Mouse (Mus musculus) lung, postnatal 0 days (tissue): ENCODE measurements around the gene Lmx1a. TPM values are rescaled to one million over a fixed set of nuclear protein-coding genes. Genes with fewer than 3 reads are reported as not detected.

Experiments used
- ATAC-seq: fragments of 200-750 bp; cut with Nextera tagmentation; 2 replicates; pipeline ENCODE4 v1.8.0; 2017; ENCODE audit warnings: moderate library complexity
- DNase-seq: peaks from one replicate; pipeline ENCODE4 v3.0.0-alpha.2; 2016; ENCODE audit warnings: low spot score
- H3K27ac ChIP-seq: fragments of 300-500 bp; sonication (generic); 2 replicates; pipeline ENCODE4 v1.5.1; 2014; ENCODE audit warnings: antibody characterized with exemption, mild to moderate bottlenecking, low read length, mixed read lengths
- H3K27me3 ChIP-seq: fragments of 300-500 bp; sonication (generic); replicated peaks from 2 replicates; pipeline ENCODE4 v1.6.1; 2014; ENCODE audit warnings: low read length, mixed read lengths; ENCODE audit not compliant: insufficient read depth
- H3K36me3 ChIP-seq: fragments of 300-500 bp; sonication (generic); 2 replicates; pipeline ENCODE4 v1.6.1; 2014; ENCODE audit warnings: low read length, mixed read lengths; ENCODE audit not compliant: insufficient read depth
- H3K4me1 ChIP-seq: fragments of 300-500 bp; sonication (generic); 2 replicates; pipeline ENCODE4 v1.6.1; 2014; ENCODE audit warnings: antibody characterized with exemption, low read depth, low read length, mixed read lengths; ENCODE audit not compliant: insufficient read depth
- H3K4me2 ChIP-seq: fragments of 300-500 bp; sonication (generic); replicated peaks from 2 replicates; pipeline ENCODE4 v1.6.1; 2014; ENCODE audit warnings: low read depth, mild to moderate bottlenecking, low read length, moderate library complexity, mixed read lengths
- H3K4me3 ChIP-seq: fragments of 300-500 bp; sonication (generic); 2 replicates; pipeline ENCODE4 v1.5.1; 2014; ENCODE audit warnings: low read depth, low read length
- H3K9ac ChIP-seq: fragments of 300-500 bp; sonication (generic); replicated peaks from 2 replicates; pipeline ENCODE4 v1.6.1; 2014; ENCODE audit warnings: low read depth, mild to moderate bottlenecking
- H3K9me3 ChIP-seq: fragments of 300-500 bp; sonication (generic); 2 replicates; pipeline ENCODE4 v1.6.1; 2016; ENCODE audit warnings: low read length, mixed read lengths
- CTCF ChIP-seq: IDR thresholded peaks from 2 replicates; pipeline ENCODE4 v1.5.1; 2016; ENCODE audit warnings: antibody characterized with exemption, mild to moderate bottlenecking
- EP300 ChIP-seq: IDR thresholded peaks from 2 replicates; pipeline ENCODE4 v1.6.1; 2016; ENCODE audit warnings: antibody characterized with exemption, mild to moderate bottlenecking, control low read depth
- WGBS: fragments of 180-500 bp; shearing (Covaris S2); extraction: QIAGEN DNeasy Blood & Tissue Kit; methylation state at CpG from one replicate; pipeline ENCODE4 v1.1.7; 2014; 5-methylcytosine and 5-hydroxymethylcytosine counted together
- polyA plus RNA-seq: library from polyadenylated mRNA; unstranded; fragments of >200 nt; fragmentation: Nextera tagmentation; extraction: Ambion mirVana; gene quantifications from 2 replicates; pipeline ENCODE4 v1.2.1, GENCODE M21; 2015

The Lmx1a gene
- polyA plus RNA-seq, 1 experiment from 2014 or later, result not detected

DNA sequence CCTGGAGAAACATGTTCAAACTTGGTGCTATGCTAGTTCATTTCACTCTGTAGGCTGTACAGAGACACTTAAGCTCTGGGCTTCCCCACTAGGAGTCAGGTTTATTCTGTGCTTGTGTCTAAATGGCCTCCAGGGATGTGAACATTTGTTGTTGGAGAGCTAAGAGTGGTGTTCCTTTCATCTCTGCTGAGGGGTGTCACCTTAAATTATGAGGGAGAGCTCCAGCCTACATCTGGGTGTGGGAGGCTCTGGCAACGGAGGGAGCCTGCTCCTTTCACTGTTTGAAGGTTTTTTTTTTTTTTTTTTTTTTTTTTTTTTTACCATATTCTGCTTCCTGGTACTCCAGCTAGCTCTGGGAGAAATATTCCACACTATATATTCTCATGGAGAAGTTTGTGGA is 132.1 kb downstream of the Lmx1a start:
- Histone ChIP-seq H3K27me3 (no peaks in the 10 kb centered on the region), H3K4me2 (no peak overlapping the region), H3K4me1 (no peaks in the 10 kb centered on the region), H3K4me3 (no peak overlapping the region), H3K9me3 (no peaks in the 10 kb centered on the region), H3K27ac (no peak overlapping the region), H3K36me3 (no peaks in the 10 kb centered on the region), H3K9ac (no peak overlapping the region)
- no peak for DNase-seq
- 15% methylated on average over 1 of the region's 1 CpGs for WGBS
- TF ChIP-seq EP300 (no peak), CTCF (no peak)
- ATAC-seq, result no peak

DNA sequence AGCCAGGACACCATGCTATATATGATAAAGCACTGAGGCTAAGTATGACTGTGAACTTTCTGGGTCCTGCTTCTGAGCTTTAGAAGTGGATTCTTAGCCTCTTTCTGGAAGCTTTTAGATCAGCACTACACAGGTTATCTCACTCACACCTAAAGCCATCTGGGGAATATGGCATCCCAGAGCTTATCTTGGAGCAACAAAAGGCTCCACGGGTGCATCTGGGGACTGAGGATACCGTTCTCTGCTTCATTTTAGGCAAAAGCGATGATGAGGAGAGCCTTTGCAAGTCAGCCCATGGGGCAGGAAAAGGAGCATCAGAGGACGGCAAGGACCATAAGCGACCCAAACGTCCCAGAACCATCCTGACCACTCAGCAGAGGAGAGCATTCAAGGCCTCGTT is 141.3 kb downstream of the Lmx1a start:
- Histone ChIP-seq H3K9me3 (no peaks in the 10 kb centered on the region), H3K27me3 (no peaks in the 10 kb centered on the region), H3K4me1 (no peaks in the 10 kb centered on the region), H3K36me3 (no peaks in the 10 kb centered on the region), H3K9ac (no peak overlapping the region), H3K4me3 (no peak overlapping the region), H3K27ac (no peak overlapping the region), H3K4me2 (no peak overlapping the region)
- no peak for ATAC-seq
- WGBS, result 76% methylated on average over 7 of the region's 7 CpGs
- DNase-seq, result no peak
- TF ChIP-seq EP300 (no peak), CTCF (no peak)

DNA sequence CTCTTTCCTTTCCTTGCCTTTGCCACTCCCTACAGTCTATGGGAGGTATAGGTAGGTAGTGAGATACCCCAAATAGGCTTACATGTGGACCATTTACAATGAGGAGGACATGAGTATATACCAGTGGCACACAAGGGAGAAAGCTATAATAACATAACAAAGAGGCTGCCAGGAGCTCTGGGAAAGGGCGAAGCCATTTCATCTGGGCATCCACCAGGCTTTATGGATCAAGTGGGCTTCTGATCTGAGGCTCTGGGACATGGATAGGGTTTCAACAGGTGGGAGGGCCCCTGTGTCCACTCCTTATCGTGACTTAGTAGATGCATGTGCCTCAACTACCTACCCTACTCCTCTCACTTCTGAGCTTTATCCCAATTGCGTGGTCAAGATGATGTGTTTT is 142.6 kb downstream of the Lmx1a start:
- H3K27ac ChIP-seq, result no peak overlapping the region
- ATAC-seq (no peak), DNase-seq (no peak)
- H3K36me3 ChIP-seq, result no peaks in the 10 kb centered on the region
- H3K4me2 ChIP-seq, result no peak overlapping the region
- H3K27me3 ChIP-seq, result no peaks in the 10 kb centered on the region
- H3K9ac ChIP-seq, result no peak overlapping the region
- TF ChIP-seq EP300 (no peak), CTCF (no peak)
- WGBS, result 85% methylated on average over 3 of the region's 3 CpGs
- no peaks in the 10 kb centered on the region for H3K4me1 ChIP-seq
- no peak overlapping the region for H3K4me3 ChIP-seq
- no peaks in the 10 kb centered on the region for H3K9me3 ChIP-seq

DNA sequence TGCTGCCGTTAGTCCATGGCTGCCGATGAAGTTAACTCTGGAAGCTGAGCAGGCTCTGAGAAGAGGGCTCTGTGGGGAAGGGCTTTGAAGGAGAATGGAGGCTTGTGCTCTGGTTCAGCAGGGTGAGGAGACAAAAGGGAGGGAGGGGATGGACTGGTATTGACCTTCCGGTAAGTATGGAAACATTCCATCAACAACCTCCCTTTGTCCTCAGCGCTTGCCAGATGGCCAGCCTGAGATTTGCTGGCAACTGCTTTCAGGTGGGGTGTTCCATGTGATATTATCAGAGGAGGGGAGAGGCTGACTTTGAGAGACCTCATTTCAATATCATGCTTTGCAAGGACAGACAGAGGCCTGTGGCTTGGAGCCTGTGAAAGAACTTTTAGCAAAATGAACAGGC is 165.8 kb downstream of the Lmx1a start:
- ATAC-seq, result no peak

DNA sequence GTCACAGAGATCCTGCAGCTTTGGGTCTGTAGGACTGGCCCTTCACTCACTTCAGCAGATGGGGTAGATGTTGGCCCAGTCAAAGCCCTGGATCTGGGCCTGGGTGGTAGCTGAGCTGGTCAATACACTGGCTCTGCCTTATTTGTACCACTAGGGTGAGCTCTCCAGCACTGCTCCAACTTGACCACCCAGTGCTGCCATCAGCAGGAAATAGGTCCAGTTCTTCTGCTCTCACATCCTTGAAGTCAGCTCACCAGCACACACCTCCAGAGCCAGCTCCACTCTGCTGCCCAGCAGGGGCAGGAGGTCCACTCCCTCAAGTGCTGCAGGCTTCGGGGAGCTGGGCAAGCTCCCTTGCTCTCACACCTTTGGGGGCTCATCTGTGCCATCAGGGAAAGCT is 183.0 kb downstream of the Lmx1a start:
- TF ChIP-seq EP300 (no peak), CTCF (peak; percentile 39; the same call in 1 of the 2 replicates)
- no peak for DNase-seq
- H3K36me3 ChIP-seq, result no peaks in the 10 kb centered on the region
- H3K4me3 ChIP-seq, result no peak overlapping the region
- H3K9me3 ChIP-seq, result no peaks in the 10 kb centered on the region
- no peak overlapping the region for H3K9ac ChIP-seq
- H3K27me3 ChIP-seq, result no peaks in the 10 kb centered on the region
- no peaks in the 10 kb centered on the region for H3K4me1 ChIP-seq
- H3K4me2 ChIP-seq, result no peak overlapping the region
- 50% methylated on average over 1 of the region's 1 CpGs for WGBS
- ATAC-seq, result no peak
- H3K27ac ChIP-seq, result no peak overlapping the region

More for the DNA sequence above, 165.8 kb downstream of the Lmx1a start:
- no peak for TF ChIP-seq EP300
- TF ChIP-seq CTCF, result no peak
- no peak overlapping the region for H3K4me2 ChIP-seq
- H3K9me3 ChIP-seq, result no peaks in the 10 kb centered on the region
- no peaks in the 10 kb centered on the region for H3K36me3 ChIP-seq
- H3K9ac ChIP-seq, result no peak overlapping the region
- H3K4me3 ChIP-seq, result no peak overlapping the region
- no peak overlapping the region for H3K27ac ChIP-seq
- WGBS, result 63% methylated on average over 4 of the region's 4 CpGs
- no peak for DNase-seq
- no peaks in the 10 kb centered on the region for H3K27me3 ChIP-seq
- no peaks in the 10 kb centered on the region for H3K4me1 ChIP-seq

DNA sequence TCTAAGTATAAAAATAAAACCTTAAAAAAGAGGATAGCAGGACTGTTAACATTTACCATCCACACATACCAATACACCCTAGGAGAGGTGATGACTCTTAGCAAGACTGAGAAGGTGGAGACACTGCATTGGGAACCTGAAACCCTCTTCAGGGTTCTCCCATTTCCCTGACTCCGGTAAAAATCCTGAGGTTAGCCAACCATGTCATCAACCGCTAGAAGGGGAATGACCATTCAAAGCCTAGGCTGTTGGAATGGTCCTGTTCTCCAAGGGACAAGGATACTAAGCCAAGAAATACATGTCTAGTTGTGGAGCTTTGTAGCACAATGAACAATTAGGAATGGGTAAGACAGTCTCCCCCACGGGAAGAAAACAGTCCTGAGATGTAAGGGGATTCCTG is 185.1 kb downstream of the Lmx1a start:
- TF ChIP-seq EP300 (no peak), CTCF (no peak)
- H3K27ac ChIP-seq, result no peak overlapping the region
- DNase-seq (no peak), ATAC-seq (no peak)
- no peaks in the 10 kb centered on the region for H3K9me3 ChIP-seq
- H3K9ac ChIP-seq, result no peak overlapping the region
- no peaks in the 10 kb centered on the region for H3K27me3 ChIP-seq
- 51% methylated on average over 3 of the region's 3 CpGs for WGBS
- no peaks in the 10 kb centered on the region for H3K4me1 ChIP-seq
- H3K4me2 ChIP-seq, result no peak overlapping the region
- no peak overlapping the region for H3K4me3 ChIP-seq
- H3K36me3 ChIP-seq, result no peaks in the 10 kb centered on the region

DNA sequence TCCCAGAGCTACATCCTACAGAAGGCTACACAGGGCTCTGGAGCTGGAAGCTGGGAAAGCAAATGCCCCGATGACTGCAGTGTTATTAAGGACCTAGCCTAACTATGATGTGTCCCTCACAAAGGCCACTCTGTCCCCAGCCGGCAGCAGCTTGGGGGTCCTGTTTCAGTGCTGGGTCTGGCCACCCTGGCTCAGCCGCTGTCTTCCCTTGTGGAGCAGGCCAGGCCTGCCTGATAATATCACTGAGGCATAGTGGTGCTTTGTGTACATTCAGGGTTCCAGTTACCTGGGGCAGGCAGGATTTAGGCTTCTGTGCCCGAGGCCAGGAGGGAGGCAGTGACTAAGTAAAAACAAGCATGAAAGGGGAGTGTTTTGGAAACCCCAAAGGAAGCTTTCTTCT is 188.9 kb downstream of the Lmx1a start:
- 54% methylated on average over 4 of the region's 4 CpGs for WGBS

More for the DNA sequence above, 188.9 kb downstream of the Lmx1a start:
- H3K27ac ChIP-seq, result no peak overlapping the region
- TF ChIP-seq CTCF (no peak), EP300 (no peak)
- H3K36me3 ChIP-seq, result no peaks in the 10 kb centered on the region
- H3K9me3 ChIP-seq, result no peaks in the 10 kb centered on the region
- no peak for DNase-seq
- ATAC-seq, result no peak
- no peak overlapping the region for H3K4me3 ChIP-seq
- H3K9ac ChIP-seq, result no peak overlapping the region
- no peak overlapping the region for H3K4me2 ChIP-seq
- no peaks in the 10 kb centered on the region for H3K4me1 ChIP-seq
- no peaks in the 10 kb centered on the region for H3K27me3 ChIP-seq
